Mouse (Mus musculus): ENCODE measurements at regions not wholly inside any gene's neighbourhood (a gene's known extent, or its start where the extent isn't known, plus 50 kb on each side); places are given as distances from the start of the nearest gene placed in this dataset.

- TF ChIP-seq POLR2A (IDR thresholded peaks at IDR 0.05; ENCODE audit: insufficient read length, low read depth) (no peak), CEBPB (IDR thresholded peaks at IDR 0.05; ENCODE audit: insufficient read depth, poor library complexity, severe bottlenecking) (no peak), USF1 (IDR thresholded peaks at IDR 0.05; ENCODE audit: low read depth) (no peak), TCF3 (IDR thresholded peaks at IDR 0.05; ENCODE audit: insufficient read length, low read depth) (no peak), MAX (IDR thresholded peaks at IDR 0.05; ENCODE audit: low read depth) (no peak), MYOG (IDR thresholded peaks at IDR 0.05; ENCODE audit: control insufficient read depth in 1 of 3, insufficient read depth in 1 of 3, insufficient read length in 2 of 3, low read depth in 2 of 3) (no peak), E2F4 (IDR thresholded peaks at IDR 0.05; ENCODE audit: insufficient read depth) (no peak), TCF12 (IDR thresholded peaks at IDR 0.05; ENCODE audit: insufficient read depth, poor library complexity, severe bottlenecking) (no peak), SRF (IDR thresholded peaks at IDR 0.05; ENCODE audit: control insufficient read depth, insufficient read length, low read depth) (no peak), POLR2AphosphoS2 (IDR thresholded peaks at IDR 0.05; ENCODE audit: insufficient read length, low read depth) (no peak), REST (IDR thresholded peaks at IDR 0.05; ENCODE audit: insufficient read depth, insufficient read length) (no peak)
Observed at GRCm38 (mm10) chr3:129411389-129412054, 79.0 kb upstream of the Enpep start.

Data from myocyte (in vitro differentiated cells).